Mouse (Mus musculus): ENCODE measurements around the gene Myt1. TPM values are rescaled to one million over a fixed set of nuclear protein-coding genes. Genes with fewer than 3 reads are reported as not detected.
A peak's percentile ranks its signal among the peaks of the same experiment; 100 is the strongest.

Gene Myt1
- total RNA-seq (2021): 1.9 and 6.6 TPM in 2 replicates
- long read RNA-seq, partial matches to known transcripts: 0 of 2 reads
- long read RNA-seq, other reads (novel, unspliced or antisense): 2 of 2 reads

GRCm38 (mm10) chr2:181763006-181763830, at the start of gene Myt1:
TSS of gene Myt1 (plus strand) at chr2:181763332.
- DNase-seq: no peak

GRCm38 (mm10) chr2:181713749-181714148, 49.4 kb upstream of the Myt1 start:
- DNase-seq: no peak

GRCm38 (mm10) chr2:181714903-181715326, 48.2 kb upstream of the Myt1 start, which contains the start of gene Oprl1:
TSS of gene Oprl1 (plus strand) at chr2:181715016.
- no peak for DNase-seq

DNA sequence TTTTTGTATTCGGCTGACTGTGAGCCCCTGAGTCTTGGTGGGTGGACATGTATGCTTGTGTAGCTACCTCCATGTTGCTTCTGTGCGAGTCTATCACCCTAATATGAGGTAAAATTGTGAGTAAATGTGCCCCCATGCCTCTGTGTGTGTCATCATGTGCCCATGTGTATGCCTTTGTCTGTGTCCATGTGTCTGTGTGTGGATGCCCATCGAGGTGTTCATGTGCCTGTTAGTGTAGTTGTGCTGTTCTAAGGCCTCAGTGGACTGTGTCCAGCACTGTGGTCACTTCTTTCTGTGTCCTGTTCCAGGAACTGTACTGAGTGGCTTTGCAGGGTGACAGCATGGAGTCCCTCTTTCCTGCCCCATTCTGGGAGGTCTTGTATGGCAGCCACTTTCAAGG, 47.8 kb upstream of the Myt1 start:
- no peak for DNase-seq

DNA sequence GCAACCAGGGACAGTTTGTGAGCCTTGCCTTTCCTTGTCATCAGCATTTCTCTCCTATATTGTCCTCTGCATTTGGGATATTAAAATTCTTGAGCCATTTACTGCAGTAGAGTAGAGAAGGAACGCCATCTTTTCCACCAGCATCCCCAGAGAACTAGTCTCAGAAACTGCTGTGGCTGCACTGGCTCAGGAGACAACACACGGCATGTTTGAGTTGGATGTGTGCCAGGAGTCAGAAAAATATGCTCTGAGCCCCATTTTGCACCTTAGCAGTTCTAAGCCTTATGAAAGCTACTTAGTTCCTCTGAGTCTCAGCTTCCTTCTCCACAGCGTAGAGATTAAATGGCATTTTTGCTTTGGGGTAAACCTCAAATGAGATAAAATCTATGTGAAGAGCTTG, 46.1 kb upstream of the Myt1 start:
- no peak for DNase-seq

DNA sequence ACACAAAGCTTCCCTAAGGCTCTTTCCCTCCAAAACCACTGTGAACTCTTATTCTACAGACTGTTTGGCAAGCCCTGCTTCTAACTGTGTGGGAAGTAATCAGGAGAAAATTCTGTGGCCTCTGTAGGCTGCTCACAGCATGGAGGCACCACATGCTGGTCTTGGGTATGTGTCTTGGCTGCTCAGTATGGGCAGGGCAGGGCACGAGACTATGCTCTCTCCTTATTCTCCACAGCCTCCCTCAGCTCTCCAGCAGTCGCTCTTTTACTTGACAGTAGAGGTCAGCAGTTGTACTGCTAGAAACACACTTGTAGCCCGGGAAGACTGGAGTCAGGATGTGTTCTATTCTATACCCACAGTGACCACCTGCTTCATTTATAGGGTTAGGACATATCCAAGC, 43.1 kb upstream of the Myt1 start:
- no peak for DNase-seq

DNA sequence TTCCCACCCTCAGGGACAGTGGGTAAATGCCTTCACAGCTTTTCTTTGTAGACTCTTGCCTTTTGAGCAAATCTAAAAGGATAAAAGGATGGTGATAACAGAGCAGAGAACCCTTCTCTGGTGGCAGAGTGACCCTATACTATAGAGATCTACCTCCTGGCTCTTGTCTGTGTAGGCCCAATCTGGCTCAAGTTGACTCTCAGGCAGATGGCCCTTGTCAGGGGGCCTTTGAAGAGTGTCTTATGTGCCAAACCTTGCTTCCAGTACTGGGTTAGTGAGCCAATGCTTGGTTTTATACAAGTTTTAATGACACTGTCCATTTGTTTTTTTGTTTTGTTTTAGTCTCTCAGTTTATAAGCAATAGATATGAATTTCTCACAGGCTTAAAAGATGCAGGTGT, 41.9 kb upstream of the Myt1 start:
- no peak for DNase-seq

GRCm38 (mm10) chr2:181722213-181722612, 40.9 kb upstream of the Myt1 start:
- peak; percentile 22 for DNase-seq

- no peak for DNase-seq
Measured at GRCm38 (mm10) chr2:181727659-181728262, 35.4 kb upstream of the Myt1 start.

- DNase-seq: no peak
Measured at GRCm38 (mm10) chr2:181730051-181730450, 33.1 kb upstream of the Myt1 start.

DNA sequence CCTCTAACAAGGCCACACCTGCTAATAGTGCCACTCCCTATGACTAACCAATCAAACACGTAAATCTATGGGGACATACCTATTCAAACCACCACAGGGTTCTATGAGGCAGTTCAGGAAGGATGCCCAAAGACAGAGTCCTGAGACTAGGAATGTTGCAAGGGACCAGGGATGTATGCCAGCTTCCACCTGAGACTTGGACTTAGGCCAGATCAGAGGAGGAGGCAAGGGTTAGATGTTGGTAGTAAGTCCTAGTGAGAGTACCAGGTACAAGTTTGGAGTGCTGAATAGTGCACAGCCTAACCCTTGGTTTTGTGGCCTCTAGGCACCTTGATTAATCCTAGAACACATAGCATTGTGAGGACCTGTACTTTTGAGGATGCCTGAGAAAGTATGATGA, 10.5 kb upstream of the Myt1 start:
- DNase-seq: no peak

GRCm38 (mm10) chr2:181758147-181758725, 4.9 kb upstream of the Myt1 start:
- no peak for DNase-seq

- DNase-seq: no peak
Measured at GRCm38 (mm10) chr2:181759041-181759440, 4.1 kb upstream of the Myt1 start.

GRCm38 (mm10) chr2:181763886-181764527, 875 bp downstream of the Myt1 start:
- no peak for DNase-seq

GRCm38 (mm10) chr2:181764600-181764999, 1.5 kb downstream of the Myt1 start:
- peak; percentile 44 for DNase-seq

DNA sequence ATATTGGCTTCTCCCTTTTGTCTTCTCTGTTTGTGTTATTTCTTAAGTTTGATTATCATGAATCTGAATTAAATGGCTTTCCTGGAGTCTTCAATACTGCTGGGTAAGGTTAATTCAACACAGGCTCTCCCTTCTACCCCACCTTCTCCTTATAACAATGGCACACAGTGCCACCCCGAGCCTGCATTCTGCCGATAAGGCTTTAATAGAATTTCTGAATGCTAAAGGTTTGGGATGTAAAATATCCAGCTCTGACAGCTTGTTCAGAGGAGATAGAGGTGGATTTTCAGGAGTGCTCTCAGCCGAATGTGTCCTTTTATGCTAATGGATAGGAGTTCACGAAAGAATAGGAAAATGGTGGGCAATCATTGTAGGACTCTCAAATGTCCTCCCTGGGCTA, 2.1 kb downstream of the Myt1 start:
- DNase-seq: no peak

DNA sequence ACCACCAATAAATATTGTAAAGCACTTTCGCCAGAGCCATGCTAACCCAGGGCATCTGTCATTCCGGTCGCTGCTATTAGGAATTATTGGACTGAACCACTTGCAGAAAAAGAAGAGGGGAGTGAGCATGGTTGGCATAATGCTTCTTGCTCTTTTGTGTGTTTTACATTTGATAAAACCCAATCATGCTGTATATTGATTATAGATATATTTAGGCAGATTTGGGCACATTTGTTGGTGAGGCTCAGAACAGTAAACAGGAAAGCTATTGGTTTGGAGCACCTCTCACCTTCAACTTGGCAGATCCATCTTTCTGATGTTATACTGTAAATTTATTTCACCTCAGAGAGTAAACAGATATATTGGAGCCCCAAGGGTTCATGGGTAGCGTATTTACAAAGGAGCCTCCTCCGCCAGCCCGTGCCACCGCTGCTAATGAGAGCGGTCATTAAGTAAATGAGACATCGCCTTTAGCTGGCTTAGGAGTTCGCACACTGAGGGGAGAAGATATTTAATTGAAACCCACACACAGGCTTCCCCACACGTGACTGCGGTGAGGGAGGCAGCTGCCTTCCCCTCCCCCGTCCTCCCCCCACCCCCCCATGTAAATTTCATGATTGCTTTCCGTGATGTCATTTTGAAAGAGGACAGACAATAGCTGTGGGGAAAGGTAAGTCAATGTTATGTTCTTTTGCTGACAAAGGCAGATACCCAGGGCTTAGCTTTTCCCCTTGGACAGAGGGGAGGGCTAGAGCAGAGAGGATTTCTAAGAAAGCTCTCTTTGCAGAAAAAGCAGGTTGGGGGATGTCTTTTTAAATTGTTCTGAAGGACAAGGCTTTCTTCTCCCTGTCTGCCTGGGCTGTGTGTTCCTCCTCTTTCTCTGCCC, 3.8 kb downstream of the Myt1 start:
- no peak for DNase-seq

- no peak for DNase-seq
Measured at GRCm38 (mm10) chr2:181768451-181768850, 5.3 kb downstream of the Myt1 start.

GRCm38 (mm10) chr2:181769397-181769796, 6.3 kb downstream of the Myt1 start:
- DNase-seq: no peak

DNA sequence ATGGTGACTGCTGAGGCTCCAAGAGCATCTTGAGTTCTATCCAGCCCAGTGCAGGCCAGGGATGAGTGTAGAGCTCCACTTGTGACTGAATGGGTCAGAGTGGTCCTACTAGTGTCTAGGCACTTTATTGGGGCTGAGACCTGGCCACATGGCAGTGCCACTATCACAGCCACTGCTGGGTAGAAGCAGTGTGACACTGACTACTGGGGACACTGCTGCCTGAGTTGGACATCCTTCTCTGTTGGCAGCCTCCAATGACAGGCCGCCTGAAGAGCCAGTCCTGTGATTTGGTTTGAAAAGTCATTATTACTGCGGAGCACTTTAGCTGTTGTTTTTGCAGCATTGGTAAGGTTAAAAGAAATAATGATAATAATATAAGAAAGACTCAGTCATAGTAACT, 10.1 kb downstream of the Myt1 start:
- DNase-seq: no peak

DNA sequence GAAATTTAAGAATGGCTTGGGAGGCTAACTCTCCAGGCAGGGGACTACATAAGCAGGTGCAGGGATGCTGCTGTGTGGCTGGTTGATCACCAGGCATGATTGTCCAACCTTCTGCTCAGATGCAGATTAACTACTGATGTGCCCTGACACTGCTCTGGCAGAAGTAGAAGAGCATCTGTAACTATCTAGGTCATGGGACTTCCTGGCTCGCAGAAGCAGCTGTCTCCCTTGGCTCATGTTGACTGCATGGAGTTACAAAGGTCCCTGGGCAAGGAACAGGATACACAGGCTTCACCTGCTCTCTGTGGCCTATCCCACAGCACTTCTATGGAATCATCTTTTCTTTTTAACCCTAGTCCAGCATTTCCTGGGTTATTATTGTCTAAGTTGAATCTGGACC, 12.7 kb downstream of the Myt1 start:
- DNase-seq: no peak

- peak; percentile 63 for DNase-seq
Measured at GRCm38 (mm10) chr2:181777715-181778114, 14.6 kb downstream of the Myt1 start.

Measured in adrenal gland, postnatal 25 days (tissue).